Mouse (Mus musculus) cerebellum, postnatal 36 days (tissue): ENCODE measurements around the gene Rapsn.
"Not testable (repeated sequence)": the region's sequence is repeated elsewhere in the genome, so short reads cannot be mapped to it uniquely, and the experiment has no call there.

ENCODE experiments used
- DNase-seq, 2 experiments: peaks; one replicate each; pipeline ENCODE4 v3.0.0; 2021 to 2022; ENCODE audit warnings: mixed read lengths in 2 of 2

Gene Rapsn

GRCm38 (mm10) chr2:91035385-91035784 is at the start of gene Rapsn:
TSS of gene Rapsn (plus strand) at chr2:91035620.
- no peak for DNase-seq

GRCm38 (mm10) chr2:90986055-90986454 is 49.4 kb upstream of the Rapsn start:
- DNase-seq, result no peak

DNA sequence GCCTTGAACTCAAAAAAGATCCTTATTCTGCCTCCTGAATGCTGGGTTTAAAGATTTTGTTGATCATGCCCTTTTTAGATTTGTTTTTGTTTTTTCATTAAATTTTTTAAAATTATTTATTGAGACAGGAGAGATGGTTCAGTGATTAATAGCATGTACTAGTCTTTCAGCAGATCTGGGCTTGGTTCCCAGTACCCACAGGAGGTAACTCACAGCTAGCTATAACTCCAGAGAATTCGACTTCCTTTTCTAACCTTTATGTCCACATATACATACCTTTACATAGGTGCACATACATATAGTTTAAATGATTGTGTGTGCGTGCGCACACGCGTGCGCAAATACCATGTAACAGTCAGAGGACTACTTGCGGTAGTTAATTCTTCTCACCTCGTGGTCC is 26.9 kb upstream of the Rapsn start:
- DNase-seq, result peak; percentile 37 to 56

DNA sequence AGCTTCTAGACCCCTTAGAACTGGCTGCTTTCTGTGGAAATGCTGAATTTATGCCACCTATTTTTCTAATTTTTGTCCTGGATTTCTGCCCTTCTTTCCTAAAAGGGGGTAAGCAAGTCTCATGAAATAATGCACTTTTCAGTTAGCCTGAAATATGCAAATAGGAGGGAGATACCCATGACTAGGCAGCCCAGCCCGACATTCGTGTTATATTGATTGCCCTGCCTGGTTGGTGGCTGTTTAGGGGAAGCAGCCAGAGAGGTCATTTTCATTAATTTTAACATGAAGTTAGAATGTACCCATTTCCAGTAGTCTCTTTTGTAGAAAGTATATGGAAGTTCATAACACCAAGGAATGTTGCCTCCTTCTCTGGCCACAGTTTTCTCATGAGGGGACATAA is 21.5 kb upstream of the Rapsn start:
- DNase-seq, result no peak

DNA sequence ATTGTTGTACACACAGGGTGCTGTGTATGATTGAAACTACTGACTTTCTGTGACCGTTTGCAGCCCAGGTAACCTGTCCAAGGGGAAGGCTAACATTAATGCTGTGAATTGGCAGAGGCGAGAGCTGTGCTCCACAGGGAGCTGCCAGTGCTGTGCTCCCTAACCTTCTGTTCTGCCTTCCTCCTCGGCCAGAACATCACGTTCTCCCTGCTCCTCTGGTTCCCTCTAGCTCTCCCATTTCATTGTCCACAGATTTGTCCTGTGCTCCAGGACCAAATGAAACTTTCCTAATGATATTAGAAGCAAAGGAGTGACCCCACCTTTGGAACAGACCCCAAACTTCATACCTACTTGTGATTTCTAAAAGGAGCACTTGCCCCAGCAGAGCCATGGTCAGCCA is 20.0 kb upstream of the Rapsn start:
- DNase-seq, result peak; percentile 71 to 72

- peak; percentile 53 to 56 for DNase-seq
Measured at GRCm38 (mm10) chr2:91018061-91018788, 17.2 kb upstream of the Rapsn start.

GRCm38 (mm10) chr2:91019911-91020310 is 15.5 kb upstream of the Rapsn start:
- no peak for DNase-seq

DNA sequence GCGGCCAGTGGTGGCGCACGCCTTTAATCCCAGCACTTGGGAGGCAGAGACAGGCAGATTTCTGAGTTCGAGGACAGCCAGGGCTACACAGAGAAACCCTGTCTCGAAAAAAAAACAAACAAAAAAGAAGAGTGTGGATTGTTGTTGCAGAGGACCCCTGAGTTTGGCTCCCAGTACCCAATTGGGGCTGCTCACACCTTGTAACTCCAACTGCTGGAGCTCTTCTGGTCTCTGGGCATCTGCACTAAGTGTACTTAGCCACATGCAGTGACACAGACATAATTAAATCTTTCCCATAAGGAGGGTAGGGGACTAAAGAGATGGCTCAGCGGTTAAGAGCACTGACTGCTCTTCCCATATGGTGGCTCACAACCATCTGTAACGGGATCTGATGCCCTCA is 13.2 kb upstream of the Rapsn start:
- not testable (repeated sequence) for DNase-seq

DNA sequence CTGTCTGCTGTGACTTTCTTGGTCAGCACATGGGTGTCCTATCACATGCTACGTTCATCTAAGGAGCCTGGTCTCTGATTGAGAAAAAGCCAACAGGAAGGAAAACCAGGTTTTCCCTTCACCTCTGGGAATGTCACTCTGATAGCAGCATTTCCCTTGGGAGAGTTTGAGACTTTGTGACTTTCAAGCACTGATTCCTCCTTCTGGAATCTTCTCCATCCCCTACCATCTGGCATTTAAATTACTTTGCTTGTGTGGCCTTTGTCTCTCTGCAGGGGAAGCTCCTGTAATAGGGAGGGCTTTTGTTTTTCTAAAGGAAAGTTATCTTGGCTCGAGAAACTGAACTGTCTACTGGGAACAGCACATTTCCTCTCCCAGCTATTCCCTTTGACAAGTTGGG is 12.3 kb upstream of the Rapsn start:
- no peak for DNase-seq

DNA sequence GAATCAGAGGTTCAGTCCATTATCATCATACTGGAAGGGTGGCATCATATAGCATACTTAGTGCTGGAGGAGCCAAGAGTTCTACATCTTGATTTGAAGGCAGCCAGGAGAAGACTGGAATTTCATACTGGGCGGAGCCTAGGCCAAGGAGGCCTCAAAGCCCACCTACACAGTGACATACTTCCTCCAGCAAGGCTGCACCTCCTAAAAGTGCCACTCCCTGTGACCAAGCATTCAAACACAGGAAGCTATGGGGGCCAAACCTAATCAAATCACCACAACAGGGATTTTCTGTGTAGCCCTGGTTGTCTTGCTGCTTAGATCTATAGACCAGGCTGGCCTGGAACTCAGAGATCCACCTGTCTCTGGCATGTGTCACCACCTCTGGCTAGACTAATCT is 11.5 kb upstream of the Rapsn start:
- no peak for DNase-seq

DNA sequence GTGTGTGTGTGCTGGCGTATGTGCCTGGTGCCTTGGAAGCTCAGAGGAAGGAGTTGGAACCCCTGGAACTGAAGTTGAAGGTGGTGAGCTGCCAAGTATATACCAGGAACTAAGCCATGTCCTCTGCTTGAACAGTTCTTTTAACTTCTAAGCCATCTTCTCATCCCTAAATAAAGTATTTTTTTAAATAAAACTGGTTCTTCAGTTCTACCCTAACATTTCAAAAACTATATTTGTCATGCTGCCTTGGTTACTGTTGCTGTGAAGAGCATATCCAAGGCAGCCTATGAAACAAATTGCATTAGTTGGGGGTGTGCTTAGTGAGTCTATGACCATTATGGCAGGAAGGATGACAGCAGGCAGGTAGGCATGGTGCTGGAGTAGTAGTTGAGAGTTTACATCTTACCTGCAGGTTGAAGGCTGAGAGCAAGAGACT is 10.3 kb upstream of the Rapsn start:
- no peak for DNase-seq

DNA sequence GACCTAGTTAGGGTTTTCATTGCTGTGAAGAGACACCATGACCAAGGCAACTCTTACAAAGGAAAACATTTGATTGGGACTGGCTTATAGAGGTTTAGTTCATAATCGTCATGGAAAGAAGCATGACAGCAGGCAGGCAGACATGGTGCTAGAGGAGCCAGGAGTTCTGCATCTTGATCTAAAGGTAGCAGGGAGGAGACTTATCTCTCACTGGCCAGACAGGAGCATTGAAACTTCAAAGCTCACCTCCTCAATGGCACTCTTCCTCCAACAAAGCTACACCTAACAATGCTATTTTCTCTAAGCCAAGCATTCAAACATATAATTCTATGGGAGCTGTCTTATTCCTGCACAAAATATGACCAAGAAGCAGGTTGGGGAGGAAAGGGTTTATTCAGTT is 8.9 kb upstream of the Rapsn start:
- no peak for DNase-seq

DNA sequence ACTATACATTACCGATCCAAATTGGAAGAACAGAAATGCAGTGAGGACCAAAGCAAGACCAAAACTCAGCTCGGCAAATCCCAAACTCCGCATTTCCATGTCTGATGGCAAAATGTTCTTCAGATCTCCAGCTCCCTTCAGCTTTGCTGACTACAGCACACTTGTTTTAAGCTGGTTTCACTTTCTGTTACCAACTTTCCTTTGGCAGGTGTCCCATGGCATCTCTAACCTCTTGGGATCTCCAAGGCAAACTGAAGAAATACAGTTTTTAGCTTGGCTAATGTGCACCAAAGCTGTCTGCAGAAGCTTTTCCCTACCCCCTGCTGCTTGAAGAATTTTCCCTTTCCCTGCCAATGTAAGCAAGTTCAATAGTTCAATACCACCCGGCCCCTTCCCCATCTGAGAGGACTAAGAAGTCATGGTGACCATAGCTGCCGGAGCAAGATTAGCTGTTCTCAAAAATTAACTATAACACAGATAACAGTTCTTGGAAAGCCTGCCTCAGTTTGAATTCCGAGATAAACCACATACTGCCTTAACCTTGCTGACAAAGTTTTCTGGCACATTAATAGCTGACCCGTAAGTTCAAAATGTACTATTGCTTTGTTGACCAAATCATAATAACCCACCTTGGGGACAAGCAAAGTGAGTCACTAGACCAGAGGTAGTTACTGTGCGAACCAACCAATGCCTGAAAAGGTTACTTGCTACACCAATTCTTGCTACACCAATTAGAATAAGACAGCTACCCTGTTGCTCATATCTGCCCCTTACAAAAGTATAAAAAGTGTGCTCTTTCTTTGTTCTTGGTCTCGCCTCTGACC is 7.8 kb upstream of the Rapsn start:
- DNase-seq, result no peak

- DNase-seq, result no peak
Measured at GRCm38 (mm10) chr2:91031216-91031615, 4.2 kb upstream of the Rapsn start.

- no peak for DNase-seq
Measured at GRCm38 (mm10) chr2:91033000-91033399, 2.4 kb upstream of the Rapsn start.

DNA sequence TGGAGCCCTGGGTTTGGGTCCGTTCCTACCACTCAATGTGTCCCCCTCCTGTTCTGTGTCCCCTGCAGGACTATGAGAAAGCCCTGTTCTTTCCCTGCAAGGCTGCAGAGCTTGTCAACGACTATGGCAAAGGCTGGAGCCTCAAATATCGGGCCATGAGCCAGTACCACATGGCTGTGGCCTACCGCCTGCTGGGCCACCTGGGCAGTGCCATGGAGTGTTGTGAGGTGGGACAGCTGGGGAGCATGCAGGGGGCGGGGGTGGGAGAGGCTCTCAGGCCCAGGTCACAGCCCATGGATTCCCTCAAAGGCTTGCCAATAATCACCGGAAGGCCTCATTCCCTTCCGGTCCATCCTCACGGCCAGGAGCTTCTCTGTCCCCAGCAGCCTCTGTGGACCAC is 6.4 kb downstream of the Rapsn start:
- DNase-seq, result no peak

DNA sequence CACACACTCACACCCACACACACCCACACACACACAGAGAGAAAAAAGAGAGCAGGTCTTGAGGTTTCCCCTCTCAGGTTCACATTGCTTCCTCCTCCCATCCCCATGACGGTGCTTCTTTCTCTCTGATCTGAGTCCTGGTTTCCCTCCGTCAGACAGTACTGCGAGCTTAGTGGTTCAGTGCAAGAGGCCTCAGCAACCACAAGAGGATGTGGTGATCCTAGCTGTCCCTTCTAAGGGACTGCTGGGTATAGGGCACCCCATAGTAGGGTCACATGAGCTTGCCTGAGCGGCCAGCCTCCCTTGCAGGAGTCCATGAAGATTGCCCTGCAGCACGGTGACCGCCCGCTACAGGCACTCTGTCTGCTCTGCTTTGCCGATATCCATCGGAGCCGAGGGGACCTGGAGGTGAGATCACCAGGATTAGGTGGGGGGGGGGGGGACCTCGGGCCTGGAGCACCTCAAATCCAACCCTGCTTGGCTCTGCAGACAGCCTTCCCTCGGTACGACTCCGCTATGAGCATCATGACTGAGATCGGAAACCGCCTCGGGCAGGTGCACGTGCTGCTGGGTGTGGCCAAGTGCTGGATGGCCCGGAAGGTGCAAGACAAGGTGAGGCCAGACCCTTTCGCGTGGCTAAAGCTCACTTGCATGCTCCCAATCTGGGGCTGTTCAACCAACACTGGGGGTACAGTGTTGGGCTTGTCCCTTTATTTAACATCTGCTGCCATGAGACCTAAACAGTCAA is 7.4 kb downstream of the Rapsn start:
- no peak for DNase-seq

GRCm38 (mm10) chr2:91044727-91045126 is 9.3 kb downstream of the Rapsn start:
- no peak for DNase-seq

- DNase-seq, result not testable (repeated sequence)
Measured at GRCm38 (mm10) chr2:91045805-91046204, 10.4 kb downstream of the Rapsn start.

DNA sequence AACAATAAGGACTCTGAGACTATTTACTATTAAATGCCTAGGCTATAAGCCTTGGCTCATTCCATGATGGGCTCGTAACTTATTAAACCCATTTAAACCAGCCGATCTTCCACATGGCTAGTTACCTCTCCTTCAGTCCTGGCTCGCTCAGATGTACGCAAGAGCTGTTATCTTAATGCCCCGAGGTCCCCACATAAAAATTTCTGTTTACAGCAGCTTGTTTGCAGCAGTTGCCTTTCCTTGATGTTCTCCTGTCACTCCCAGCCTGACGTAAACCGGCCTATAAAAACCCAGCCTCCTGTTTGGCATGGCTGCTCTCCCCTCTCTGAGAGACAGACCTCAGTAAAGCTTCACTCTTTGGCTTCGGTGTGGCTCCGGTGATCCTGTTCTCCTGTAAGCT is 11.9 kb downstream of the Rapsn start:
- DNase-seq, result no peak

DNA sequence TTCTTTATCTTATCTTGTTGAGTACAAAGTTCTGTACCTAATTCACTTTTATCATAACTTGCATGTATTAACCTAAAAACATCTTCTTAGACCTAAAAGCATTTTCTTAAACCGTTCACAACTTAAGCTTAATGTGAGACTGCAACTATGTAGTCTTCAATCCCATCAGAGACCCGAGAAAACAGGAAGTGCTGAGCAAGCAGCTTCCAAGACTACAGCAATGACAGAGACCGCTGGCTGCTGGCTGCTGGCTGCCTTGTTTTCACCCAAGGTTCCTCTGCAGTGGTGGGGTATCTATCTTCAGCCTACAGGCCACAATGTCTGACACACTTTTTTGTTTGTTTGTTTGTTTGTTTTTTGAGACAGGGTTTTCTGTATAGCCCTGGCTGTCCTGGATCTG is 16.5 kb downstream of the Rapsn start:
- DNase-seq, result no peak

DNA sequence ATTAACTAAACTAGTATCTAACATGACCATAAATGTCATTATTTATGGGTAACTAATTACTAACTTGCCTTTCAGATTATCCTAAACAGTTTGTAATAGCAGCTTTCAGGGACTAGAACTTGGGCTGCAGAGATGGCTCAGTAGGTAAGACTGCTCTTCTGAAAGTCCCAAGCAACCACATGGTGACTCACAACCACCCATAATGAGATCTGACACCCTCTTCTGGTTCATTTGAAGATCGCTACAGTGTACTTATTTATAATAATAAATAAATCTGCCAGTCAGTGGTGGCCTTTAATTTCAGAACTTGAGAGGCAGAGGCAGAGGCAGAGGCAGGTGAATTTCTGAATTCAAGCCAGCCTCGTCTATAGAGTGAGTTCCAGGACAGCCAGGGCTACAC is 17.3 kb downstream of the Rapsn start:
- DNase-seq, result no peak

DNA sequence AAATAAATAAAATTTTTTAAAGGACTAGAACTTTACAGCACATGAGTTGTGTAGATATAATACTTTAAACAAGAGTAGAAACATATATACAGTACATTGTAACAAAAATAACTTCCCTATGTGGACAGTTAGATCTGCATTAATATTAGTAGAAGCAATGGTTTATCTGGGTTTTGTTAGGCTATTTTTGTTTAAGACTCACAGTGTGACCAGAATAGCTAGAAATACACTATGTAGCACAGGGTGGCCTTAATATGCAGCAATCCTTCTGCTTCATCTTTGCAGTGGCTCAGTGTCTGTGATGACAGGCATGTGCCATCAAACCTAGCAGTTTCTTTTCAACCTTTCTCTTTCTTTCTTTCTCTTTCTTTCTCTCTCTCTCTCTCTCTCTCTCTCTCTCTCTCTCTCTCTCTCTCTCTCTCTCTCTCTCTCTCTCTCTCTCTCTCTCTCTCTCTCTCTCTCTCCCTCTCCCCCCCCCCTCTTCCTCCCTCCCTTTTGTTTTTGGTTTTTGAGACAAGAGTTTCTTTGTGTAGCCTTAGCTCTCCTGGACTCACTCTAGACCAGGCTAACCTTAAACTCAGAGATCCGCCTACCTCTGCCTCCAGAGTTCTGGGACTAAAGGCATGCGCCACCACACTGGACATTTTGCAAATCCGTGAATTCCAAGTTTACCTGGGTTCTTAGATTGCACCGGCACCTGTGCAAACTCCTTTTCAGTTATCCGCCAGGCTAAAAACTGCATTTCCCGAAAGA is 17.9 kb downstream of the Rapsn start:
- DNase-seq, result no peak
